Mouse (Mus musculus) limb, embryonic 10.5 days (tissue): ENCODE data around the gene Apoa1. TPM values are rescaled to one million over a fixed set of nuclear protein-coding genes. Genes with fewer than 3 reads are reported as not detected.

Experiments used
- DNase-seq: peaks from one replicate; pipeline ENCODE4 v3.0.0-alpha.2; 2017; ENCODE audit warnings: low spot score
- H3K27ac ChIP-seq: fragments of 300-500 bp; sonication (generic); 2 replicates; pipeline ENCODE4 v1.5.1; 2016; ENCODE audit warnings: mild to moderate bottlenecking
- H3K27me3 ChIP-seq: fragments of 300-500 bp; sonication (generic); 2 replicates; pipeline ENCODE4 v1.6.1; 2016; ENCODE audit warnings: low read depth, mild to moderate bottlenecking; ENCODE audit not compliant: poor library complexity, severe bottlenecking
- H3K36me3 ChIP-seq: fragments of 300-500 bp; sonication (generic); 2 replicates; pipeline ENCODE4 v1.6.1; 2016; ENCODE audit warnings: mild to moderate bottlenecking, moderate library complexity
- H3K4me1 ChIP-seq: fragments of 300-500 bp; sonication (generic); 2 replicates; pipeline ENCODE4 v1.6.1; 2016
- H3K4me3 ChIP-seq: fragments of 300-500 bp; sonication (generic); 2 replicates; pipeline ENCODE4 v1.5.1; 2016; ENCODE audit warnings: mild to moderate bottlenecking, moderate library complexity
- H3K9me3 ChIP-seq: fragments of 300-500 bp; sonication (generic); replicated peaks from 2 replicates; pipeline ENCODE4 v1.6.1; 2016; ENCODE audit warnings: mild to moderate bottlenecking
- WGBS: fragments of 180-500 bp; shearing (Covaris S2); methylation state at CpG from one replicate; pipeline ENCODE4 v1.1.7; 2016; 5-methylcytosine and 5-hydroxymethylcytosine counted together
- polyA plus RNA-seq: library from polyadenylated mRNA; unstranded; fragments of >200 nt; fragmentation: Nextera tagmentation; extraction: Ambion mirVana; gene quantifications from 2 replicates; pipeline ENCODE4 v1.2.1, GENCODE M21; 2016

Apoa1 gene
- polyA plus RNA-seq, 1 experiment from 2014 or later = 1.7 TPM

DNA sequence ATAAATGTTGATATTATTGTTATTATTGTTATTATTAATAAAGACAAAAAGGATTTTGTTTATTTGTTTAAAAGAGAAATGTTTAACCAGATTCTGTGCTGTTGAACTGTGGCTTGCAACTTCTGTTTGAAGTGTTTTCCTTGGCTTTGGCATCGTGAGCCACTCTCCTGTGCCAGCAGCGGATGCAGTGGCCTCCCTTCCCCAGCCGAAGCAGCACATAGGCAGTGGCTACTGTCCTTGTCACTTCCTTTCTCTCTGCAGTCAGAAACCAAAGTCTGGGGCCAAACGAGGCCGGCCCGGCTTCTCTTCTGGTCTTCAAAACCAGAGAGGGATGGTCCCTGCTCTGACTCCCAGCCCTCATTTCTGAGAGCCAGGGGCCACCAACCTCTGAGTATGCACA, 5.3 kb upstream of the Apoa1 start:
- Histone ChIP-seq H3K9me3 (no peaks in the 10 kb centered on the region), H3K4me1 (0 out of 2 replicates have a peak, but pooled peaks cover 2% of the 10 kb centered on the region), H3K27ac (no peak overlapping the region), H3K27me3 (no peaks in the 10 kb centered on the region), H3K36me3 (peaks cover 44% of the 10 kb centered on the region), H3K4me3 (no peak overlapping the region)
- DNase-seq = no peak
- 90% methylated on average over 6 of the region's 6 CpGs for WGBS

DNA sequence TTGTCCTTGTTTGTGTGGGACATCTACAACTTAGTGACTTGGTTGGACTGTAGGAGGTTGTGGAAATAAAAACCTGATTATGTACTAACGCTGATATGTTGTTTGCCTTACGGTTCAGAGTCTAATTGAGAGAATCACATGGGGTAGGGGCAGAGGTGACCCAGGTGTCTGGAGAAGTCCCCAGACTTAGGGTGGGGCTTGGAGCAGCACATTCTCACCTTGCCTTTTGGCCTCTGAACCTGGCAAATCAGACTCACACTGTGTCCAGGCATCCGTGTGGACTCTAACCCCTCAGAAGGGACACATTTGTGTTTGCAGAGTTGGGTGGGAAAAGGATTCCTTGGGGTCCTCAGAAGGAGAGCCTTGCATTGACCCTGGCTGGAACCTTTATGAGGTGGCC, 4.3 kb upstream of the Apoa1 start:
- H3K36me3 ChIP-seq = peaks cover 40% of the 10 kb centered on the region
- 81% methylated on average over 3 of the region's 3 CpGs for WGBS

DNA sequence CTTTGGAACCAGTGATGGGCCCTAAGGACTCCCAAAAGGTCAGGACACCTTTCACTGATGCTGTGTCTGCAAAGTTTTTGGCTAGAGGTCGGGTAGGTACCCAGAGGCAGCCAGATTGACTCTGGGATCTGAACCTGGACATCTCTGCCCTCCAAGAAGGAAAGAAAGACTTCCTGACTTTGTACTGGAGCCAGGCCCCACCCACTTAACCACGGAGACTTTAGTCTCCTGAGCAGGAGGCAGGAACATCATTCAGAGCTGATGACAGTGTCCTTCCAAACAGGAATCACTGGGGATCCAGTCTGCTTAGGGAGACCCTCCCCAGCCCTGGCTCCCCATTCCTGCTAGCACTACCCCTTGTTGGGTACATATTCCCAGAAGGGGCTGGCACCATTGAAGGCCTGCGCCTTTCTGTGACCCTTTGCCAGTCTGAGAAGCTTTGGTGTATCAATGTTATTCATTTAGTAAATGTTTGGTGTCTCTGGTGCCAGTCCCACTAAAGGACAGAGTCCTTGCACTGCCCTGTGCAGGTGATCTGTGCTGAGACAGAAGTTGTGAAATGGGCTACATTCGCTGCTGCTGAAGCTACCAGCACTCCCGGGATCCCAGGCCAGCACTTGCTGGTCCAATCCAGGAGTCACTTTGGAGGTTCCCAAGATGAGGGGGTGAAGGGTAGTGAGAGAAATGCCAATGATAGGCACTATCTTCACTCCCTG, 3.3 kb upstream of the Apoa1 start:
- Histone ChIP-seq H3K27ac (no peak overlapping the region), H3K36me3 (peaks cover 30% of the 10 kb centered on the region), H3K9me3 (no peaks in the 10 kb centered on the region), H3K4me3 (no peak overlapping the region), H3K27me3 (peaks cover 7% of the 10 kb centered on the region), H3K4me1 (peaks cover 6% of the 10 kb centered on the region)
- DNase-seq = no peak
- WGBS = 67% methylated on average over 5 of the region's 5 CpGs

More for the DNA sequence above, 4.3 kb upstream of the Apoa1 start:
- H3K4me1 ChIP-seq = no peaks in the 10 kb centered on the region
- H3K9me3 ChIP-seq = no peaks in the 10 kb centered on the region
- no peak overlapping the region for H3K27ac ChIP-seq
- H3K4me3 ChIP-seq = no peak overlapping the region
- no peak for DNase-seq
- peaks cover 4% of the 10 kb centered on the region for H3K27me3 ChIP-seq

DNA sequence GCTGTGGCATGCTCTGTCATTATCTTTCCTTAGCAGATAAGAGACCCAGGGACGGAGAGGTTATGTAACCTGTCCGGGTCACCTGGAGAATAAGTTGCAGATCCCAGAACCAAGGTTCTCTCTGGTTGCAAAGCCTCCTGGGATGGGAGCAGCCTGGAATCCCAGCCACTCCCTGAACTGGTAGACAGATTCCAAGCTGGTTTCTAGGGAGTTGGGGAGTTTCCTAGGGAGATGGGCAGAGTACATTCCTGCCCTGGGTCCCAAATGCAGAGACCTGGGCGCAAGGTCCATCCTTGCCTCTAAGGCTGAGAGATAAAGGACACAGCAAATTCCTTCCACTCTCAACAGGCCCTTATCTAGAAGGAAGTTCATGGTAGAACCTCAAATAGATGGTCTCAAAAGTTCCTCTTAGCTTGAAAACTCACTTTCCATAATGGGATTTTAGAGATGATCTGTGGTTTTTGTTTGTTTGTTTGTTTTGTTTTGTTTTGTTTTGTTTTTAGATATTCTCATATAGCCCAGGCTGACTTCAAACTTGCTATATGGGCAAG, 1.2 kb upstream of the Apoa1 start:
- DNase-seq = no peak
- 91% methylated on average over 3 of the region's 3 CpGs for whole genome bisulfite sequencing

DNA sequence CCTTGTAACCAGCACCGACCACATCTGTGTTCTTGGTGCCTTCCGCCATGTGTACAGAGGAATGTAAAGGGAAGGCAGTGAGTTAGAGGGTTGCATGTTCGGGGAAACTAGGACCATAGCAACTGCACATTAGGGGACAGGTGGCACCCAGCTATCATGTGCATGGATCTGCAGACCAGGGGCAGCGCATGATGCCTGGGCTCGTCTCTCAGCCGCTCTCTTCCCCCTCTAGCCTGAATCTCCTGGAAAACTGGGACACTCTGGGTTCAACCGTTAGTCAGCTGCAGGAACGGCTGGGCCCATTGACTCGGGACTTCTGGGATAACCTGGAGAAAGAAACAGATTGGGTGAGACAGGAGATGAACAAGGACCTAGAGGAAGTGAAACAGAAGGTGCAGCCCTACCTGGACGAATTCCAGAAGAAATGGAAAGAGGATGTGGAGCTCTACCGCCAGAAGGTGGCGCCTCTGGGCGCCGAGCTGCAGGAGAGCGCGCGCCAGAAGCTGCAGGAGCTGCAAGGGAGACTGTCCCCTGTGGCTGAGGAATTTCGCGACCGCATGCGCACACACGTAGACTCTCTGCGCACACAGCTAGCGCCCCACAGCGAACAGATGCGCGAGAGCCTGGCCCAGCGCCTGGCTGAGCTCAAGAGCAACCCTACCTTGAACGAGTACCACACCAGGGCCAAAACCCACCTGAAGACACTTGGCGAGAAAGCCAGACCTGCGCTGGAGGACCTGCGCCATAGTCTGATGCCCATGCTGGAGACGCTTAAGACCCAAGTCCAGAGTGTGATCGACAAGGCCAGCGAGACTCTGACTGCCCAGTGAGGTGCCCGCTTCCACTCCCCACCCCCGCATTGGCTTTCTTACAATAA, 1.4 kb downstream of the Apoa1 start:
- Histone ChIP-seq H3K27me3 (peaks cover 15% of the 10 kb centered on the region), H3K36me3 (no peaks in the 10 kb centered on the region), H3K4me1 (peaks cover 14% of the 10 kb centered on the region), H3K4me3 (peak overlapping the region; percentile 53), H3K27ac (peak overlapping the region; percentile 77), H3K9me3 (no peaks in the 10 kb centered on the region)
- WGBS = 14% methylated on average over 37 of the region's 37 CpGs
- peak; percentile 90 for DNase-seq

More for the DNA sequence above, 1.2 kb upstream of the Apoa1 start:
- H3K9me3 ChIP-seq = no peaks in the 10 kb centered on the region
- H3K4me1 ChIP-seq = peaks cover 14% of the 10 kb centered on the region
- H3K27ac ChIP-seq = no peak overlapping the region
- no peak overlapping the region for H3K4me3 ChIP-seq
- H3K36me3 ChIP-seq = peaks cover 10% of the 10 kb centered on the region
- H3K27me3 ChIP-seq = peaks cover 15% of the 10 kb centered on the region

DNA sequence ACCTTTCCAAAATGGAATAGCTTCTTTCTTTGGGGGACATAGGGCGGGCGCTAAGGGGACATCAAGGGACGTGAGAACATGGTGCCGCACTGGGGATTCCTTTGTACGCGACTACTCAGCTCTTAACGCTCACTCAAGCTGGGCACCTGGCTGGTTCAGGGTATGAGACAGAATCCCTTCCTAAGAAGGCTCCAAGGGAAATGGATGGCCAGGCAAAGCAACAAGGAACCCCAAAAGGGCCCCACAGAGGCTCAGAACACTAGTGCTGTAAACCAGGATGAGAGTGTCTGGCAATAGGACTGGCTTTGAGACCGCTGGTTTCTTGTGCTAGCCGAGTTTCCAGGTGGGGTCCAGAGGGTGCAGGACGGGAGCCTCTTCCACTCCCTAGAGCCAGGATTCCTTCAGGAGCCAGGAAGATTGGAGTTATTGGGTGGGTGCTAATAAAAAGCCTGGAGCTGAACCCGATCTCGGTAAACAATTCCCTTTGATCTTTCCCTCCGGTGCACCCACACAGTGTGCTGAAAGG, 2.1 kb downstream of the Apoa1 start:
- Histone ChIP-seq H3K9me3 (no peaks in the 10 kb centered on the region), H3K4me3 (peak overlapping the region; percentile 53), H3K36me3 (no peaks in the 10 kb centered on the region), H3K27me3 (peaks cover 15% of the 10 kb centered on the region), H3K27ac (peak overlapping the region; percentile 77), H3K4me1 (peaks cover 18% of the 10 kb centered on the region)
- WGBS = 16% methylated on average over 13 of the region's 13 CpGs
- DNase-seq = no peak

DNA sequence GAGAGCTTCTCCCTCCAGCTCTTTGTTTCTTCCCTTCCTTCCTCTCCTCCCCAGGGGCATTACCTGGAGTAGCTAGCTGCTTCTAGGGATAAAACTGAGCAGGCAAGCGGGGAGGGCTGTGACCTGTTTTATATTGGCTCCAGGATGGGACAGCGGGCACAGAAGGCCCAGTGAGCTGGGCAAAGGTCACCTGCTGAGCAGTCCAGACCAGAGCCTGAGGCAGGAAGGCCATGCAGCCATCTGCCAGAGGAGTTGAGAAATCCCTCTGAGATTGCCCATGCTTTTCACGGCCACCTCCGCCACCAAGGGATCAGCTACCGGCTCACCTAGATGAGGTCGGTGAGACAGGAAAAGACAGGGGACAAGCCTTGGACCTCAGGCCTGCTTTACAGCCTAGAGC, 6.8 kb downstream of the Apoa1 start:
- DNase-seq = no peak
- peaks cover 22% of the 10 kb centered on the region for H3K4me1 ChIP-seq
- 89% methylated on average over 6 of the region's 6 CpGs for WGBS
- peaks cover 8% of the 10 kb centered on the region for H3K27me3 ChIP-seq
- H3K27ac ChIP-seq = no peak overlapping the region
- no peaks in the 10 kb centered on the region for H3K9me3 ChIP-seq
- H3K36me3 ChIP-seq = no peaks in the 10 kb centered on the region
- H3K4me3 ChIP-seq = no peak overlapping the region

DNA sequence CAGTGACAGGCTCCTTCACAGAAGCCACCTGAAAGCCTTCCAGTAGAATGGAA, 7.0 kb downstream of the Apoa1 start, which contains the start of gene Apoc3:
Gene Apoc3, minus strand, starts transcription at position 41 of the 53 bp plus-strand sequence.
- Histone ChIP-seq H3K4me3 (no peak within 1 kb of the TSS), H3K9me3 (no peaks in the 10 kb centered on the region), H3K36me3 (no peaks in the 10 kb centered on the region), H3K27me3 (peaks cover 8% of the 10 kb centered on the region), H3K27ac (no peak within 1 kb of the TSS; the same call in 1 of the 2 replicates), H3K4me1 (peaks cover 19% of the 10 kb centered on the region)
- no peak for DNase-seq

DNA sequence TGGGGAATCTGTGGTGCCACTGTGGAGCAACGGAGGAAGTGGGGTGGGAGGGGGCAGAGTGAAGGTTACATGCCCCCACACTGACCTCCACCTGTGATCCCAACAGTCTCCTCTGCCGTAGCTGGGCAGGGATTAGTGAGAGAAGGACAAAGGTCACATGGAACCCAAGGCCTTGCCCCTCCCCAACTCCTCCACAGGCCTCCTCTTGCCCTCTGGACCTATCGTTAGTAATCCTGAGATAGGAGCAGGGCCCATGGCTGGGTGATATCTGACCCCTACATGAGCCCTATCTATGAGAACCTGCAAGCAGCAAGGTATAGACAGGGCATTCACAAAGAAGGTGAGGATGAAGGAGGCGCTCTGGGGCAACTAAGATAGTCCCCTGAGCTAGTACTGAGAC, 7.3 kb downstream of the Apoa1 start:
- no peaks in the 10 kb centered on the region for H3K9me3 ChIP-seq
- peaks cover 17% of the 10 kb centered on the region for H3K4me1 ChIP-seq
- no peak for DNase-seq
- no peak overlapping the region for H3K4me3 ChIP-seq
- H3K27me3 ChIP-seq = peaks cover 8% of the 10 kb centered on the region
- WGBS = 70% methylated on average over 4 of the region's 4 CpGs
- H3K27ac ChIP-seq = no peak overlapping the region
- H3K36me3 ChIP-seq = no peaks in the 10 kb centered on the region

DNA sequence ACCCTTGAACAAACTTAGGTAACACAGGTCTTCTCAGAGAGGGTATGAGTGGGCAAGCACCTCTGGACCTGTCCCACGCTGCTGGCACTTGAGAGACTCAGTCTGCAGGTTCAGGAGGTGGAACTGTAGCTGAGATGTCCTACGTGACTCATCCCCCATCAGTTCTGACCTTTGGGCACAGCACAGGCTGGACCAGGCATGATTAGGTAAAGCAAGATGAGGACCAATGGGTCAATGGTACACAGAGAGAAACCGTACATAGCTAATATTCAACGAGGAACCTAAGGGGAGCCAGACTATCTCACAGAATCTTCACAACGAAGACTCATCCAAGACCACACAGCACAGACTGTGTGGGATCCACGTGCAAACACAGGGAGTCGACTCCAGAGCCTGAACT, 10.5 kb downstream of the Apoa1 start:
- Histone ChIP-seq H3K27me3 (no peaks in the 10 kb centered on the region), H3K4me3 (no peak overlapping the region), H3K9me3 (no peaks in the 10 kb centered on the region), H3K27ac (no peak overlapping the region), H3K4me1 (peaks cover 27% of the 10 kb centered on the region), H3K36me3 (no peaks in the 10 kb centered on the region)
- no peak for DNase-seq
- WGBS = 90% methylated on average over 7 of the region's 7 CpGs

DNA sequence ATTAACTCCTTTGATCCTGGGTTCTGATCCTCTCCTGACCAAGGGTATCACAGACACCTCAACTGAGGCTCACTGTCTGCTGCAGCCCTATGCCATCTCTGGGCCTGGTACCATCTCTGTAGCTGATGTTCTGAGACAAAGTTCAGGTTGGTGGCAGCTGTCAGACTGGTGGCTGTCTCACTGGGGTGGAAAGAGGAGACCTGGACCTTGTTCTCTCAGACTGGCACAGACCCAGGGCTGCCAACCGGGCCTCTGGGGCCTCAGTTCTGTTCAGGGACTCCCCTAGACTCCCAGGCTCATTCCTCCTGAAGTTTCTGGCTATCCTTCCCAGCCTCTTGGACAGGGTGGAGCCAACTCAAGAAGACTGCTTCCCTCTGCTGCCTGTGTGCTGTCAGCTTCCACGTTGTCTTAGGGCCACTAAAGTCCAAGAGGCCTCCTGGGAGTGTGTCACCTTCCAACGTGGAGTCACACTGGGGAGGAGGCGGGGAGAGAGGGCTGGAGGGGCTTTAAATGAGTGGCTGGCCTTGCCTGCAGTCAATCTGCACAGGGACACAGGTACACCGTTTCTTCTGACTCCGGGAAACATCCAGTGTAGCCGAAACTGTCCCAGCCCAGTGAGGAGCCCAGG, 12.3 kb downstream of the Apoa1 start, which contains the start of gene Apoa4:
Gene Apoa4, plus strand, starts transcription at position 171 of the 628 bp plus-strand sequence.
- no peak for DNase-seq
- no peaks in the 10 kb centered on the region for H3K9me3 ChIP-seq
- H3K36me3 ChIP-seq = no peaks in the 10 kb centered on the region
- H3K27ac ChIP-seq = no peak within 1 kb of the TSS
- peaks cover 26% of the 10 kb centered on the region for H3K4me1 ChIP-seq
- WGBS = 69% methylated on average over 7 of the region's 7 CpGs
- no peaks in the 10 kb centered on the region for H3K27me3 ChIP-seq
- H3K4me3 ChIP-seq = no peak within 1 kb of the TSS

DNA sequence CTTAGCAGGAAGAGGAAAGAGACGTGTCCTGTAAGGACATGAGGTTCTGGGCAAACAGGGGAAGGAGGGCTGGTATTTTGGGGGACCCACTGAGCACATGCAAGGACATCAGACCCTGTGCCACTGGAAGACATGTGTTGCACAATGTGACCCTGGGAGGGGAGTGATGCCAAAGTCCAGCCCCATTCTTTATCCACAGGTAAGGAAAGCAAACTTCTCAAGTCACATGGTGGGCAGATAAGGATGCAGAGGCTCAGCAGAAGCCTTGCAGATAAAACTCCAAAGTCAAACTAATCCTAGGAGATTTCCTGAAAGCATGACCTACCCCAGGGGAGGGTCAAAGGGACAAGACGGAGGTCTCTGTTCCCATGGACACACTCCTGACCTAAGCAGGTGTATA, 13.4 kb downstream of the Apoa1 start:
- Histone ChIP-seq H3K27me3 (no peaks in the 10 kb centered on the region), H3K36me3 (no peaks in the 10 kb centered on the region), H3K4me1 (peaks cover 24% of the 10 kb centered on the region), H3K27ac (no peak overlapping the region), H3K4me3 (no peak overlapping the region), H3K9me3 (no peaks in the 10 kb centered on the region)
- 84% methylated on average over 2 of the region's 2 CpGs for WGBS
- no peak for DNase-seq

DNA sequence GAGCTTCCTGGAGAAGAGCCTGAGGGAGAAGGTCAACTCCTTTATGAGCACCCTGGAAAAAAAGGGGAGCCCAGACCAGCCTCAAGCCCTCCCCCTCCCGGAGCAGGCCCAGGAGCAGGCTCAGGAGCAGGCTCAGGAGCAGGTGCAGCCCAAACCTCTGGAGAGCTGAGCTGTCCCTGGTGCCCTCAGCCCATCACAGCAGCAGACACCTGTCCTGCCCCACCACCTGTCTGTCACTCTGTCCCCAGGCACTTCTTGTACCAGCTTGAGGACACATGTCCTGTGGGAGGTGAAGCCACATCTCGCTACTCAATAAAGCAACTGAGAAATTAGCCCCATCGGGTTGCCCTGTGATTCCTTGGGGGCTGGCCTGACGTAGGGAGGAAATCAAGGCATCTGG, 14.7 kb downstream of the Apoa1 start:
- Histone ChIP-seq H3K4me1 (peaks cover 21% of the 10 kb centered on the region), H3K27ac (peak overlapping the region; percentile 3; the same call in 1 of the 2 replicates), H3K9me3 (no peaks in the 10 kb centered on the region), H3K27me3 (no peaks in the 10 kb centered on the region), H3K4me3 (no peak overlapping the region), H3K36me3 (no peaks in the 10 kb centered on the region)
- no peak for DNase-seq
- 71% methylated on average over 4 of the region's 4 CpGs for WGBS
